Comparison of ENCODE assay signal across 8 mouse cellular contexts in the genomic region with DNA sequence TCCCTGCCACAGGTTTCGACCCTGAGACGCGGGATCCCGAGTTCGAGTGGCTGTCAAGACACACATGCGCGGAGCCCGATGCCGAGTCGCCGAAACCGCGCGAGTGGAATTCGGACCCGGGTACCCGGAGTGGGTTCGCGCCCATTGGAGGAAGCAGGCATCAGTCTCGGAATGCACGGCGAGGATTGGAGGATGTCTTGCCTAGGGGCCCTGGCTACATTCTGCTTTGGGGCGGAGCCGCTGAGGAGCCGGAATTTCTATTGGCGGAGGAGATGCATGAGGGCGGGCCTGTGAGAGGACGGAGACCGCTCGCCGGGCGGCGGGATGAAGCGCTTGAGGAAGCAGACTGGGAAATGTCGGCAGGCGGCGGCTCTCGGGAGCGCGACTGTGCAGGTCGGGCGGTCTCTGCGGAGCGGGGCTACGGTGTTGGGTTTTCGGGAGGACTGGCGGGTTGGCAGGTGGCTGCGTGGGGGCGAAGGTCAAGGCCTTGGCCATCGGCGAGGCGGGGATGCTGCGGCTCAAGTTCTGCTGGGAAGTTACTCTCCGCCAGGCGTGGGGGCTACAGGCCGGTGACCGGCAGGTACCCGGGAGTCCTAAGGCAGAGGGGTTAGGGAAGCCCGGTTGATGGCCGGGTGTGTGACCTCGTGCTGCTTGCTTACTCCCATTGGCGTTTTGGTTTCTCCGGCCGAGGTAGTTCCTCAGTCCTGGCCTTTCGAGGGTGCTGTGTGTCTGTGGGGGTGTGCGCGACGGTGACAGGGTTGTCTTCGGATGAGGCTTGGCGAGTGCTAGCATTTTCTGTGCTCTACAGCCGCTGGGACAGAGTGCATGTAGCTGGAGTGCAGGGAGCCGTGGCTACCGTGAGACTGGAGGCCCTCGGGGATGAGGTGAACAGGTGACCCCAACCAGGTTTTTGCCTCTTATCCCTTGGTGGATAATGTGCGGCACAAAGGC. TPM values are rescaled to one million over a fixed set of nuclear protein-coding genes. Genes with fewer than 3 reads are reported as not detected.
DNase-seq lines count a peak whose midpoint lies in the region; ATAC-seq and TF ChIP-seq lines count a peak whose summit lies in the region.

No protein-coding gene starts in this region.

- ATAC-seq in CD4-positive, CD25-positive, alpha-beta regulatory T cell, adult 4 months = peak; percentile 93
- peak; percentile 99 for ATAC-seq in heart, embryonic 15.5 days (replicated peaks; ENCODE audit: insufficient number of reproducible peaks, insufficient read depth, low FRiP score, low read depth)
- ATAC-seq in liver, embryonic 14.5 days (ENCODE audit: insufficient read depth) = peak; percentile 95
- ATAC-seq in neural tube, embryonic 11.5 days (ENCODE audit: insufficient read depth, low FRiP score, low TSS enrichment) = peak; percentile 100
- ATAC-seq in stomach, postnatal 0 days (ENCODE audit: low FRiP score, low TSS enrichment) = peak; percentile 99

- no peaks in the 10 kb centered on the region for H3K36me3 ChIP-seq in forebrain, embryonic 10.5 days (replicated peaks)
- H3K36me3 ChIP-seq in heart, embryonic 15.5 days = no peaks in the 10 kb centered on the region
- no peaks in the 10 kb centered on the region; the same call in 1 of the 2 replicates for H3K36me3 ChIP-seq in liver, embryonic 14.5 days (replicated peaks; ENCODE audit: control insufficient read depth, insufficient read depth, low read depth)
- H3K36me3 ChIP-seq in neural tube, embryonic 11.5 days (ENCODE audit: control insufficient read depth, insufficient read depth, low read length) = no peaks in the 10 kb centered on the region
- H3K36me3 ChIP-seq in stomach, postnatal 0 days (ENCODE audit: control insufficient read depth, insufficient read depth, low read length) = peaks cover 2% of the 10 kb centered on the region; the same call in 1 of the 2 replicates

- TF ChIP-seq CTCF in liver, embryonic 14.5 days (IDR thresholded peaks at IDR 0.05; ENCODE audit: low read depth) = peak; percentile 31
- TF ChIP-seq CTCF in stomach, postnatal 0 days (IDR thresholded peaks at IDR 0.05; ENCODE audit: low read depth) = no peak; the same call in 1 of the 2 replicates

- peaks cover 34% of the 10 kb centered on the region for H3K4me1 ChIP-seq in forebrain, embryonic 10.5 days
- H3K4me1 ChIP-seq in heart, embryonic 15.5 days (replicated peaks) = peaks cover 31% of the 10 kb centered on the region
- peaks cover 29 to 45% of the 10 kb centered on the region in 2 experiments for H3K4me1 ChIP-seq in liver, embryonic 14.5 days (replicated peaks; ENCODE audit: control insufficient read depth in 2 of 2, insufficient read depth in 2 of 2, low read length in 1 of 2)
- peaks cover 10% of the 10 kb centered on the region for H3K4me1 ChIP-seq in neural tube, embryonic 11.5 days (ENCODE audit: control insufficient read depth, insufficient read depth, low read length)
- H3K4me1 ChIP-seq in stomach, postnatal 0 days (replicated peaks; ENCODE audit: control insufficient read depth, insufficient read depth) = 0 out of 2 replicates have a peak, but pooled peaks cover 2% of the 10 kb centered on the region

- peak overlapping the region; percentile 84 for H3K27ac ChIP-seq in forebrain, embryonic 10.5 days
- peak overlapping the region; percentile 47 for H3K27ac ChIP-seq in heart, embryonic 15.5 days
- H3K27ac ChIP-seq in liver, embryonic 14.5 days = peak overlapping the region; percentile 95
- H3K27ac ChIP-seq in neural tube, embryonic 11.5 days (ENCODE audit: low read depth, low read length) = no peak overlapping the region
- peak overlapping the region; percentile 49; the same call in 1 of the 2 replicates for H3K27ac ChIP-seq in stomach, postnatal 0 days (replicated peaks)

- peak; percentile 97 for DNase-seq in c-Kit-negative CD71-positive TER-119-positive erythroid progenitor cells, embryonic 14.5 days (ENCODE audit: low read depth, low spot score)
- DNase-seq in forebrain, embryonic 10.5 days (ENCODE audit: extremely low spot score, low spot score) = peak; percentile 97
- peak; percentile 99 to 100 for DNase-seq in kidney, postnatal 25 days
- DNase-seq in liver, embryonic 14.5 days (ENCODE audit: low read depth in 3 of 3, low spot score in 3 of 3) = peak; percentile 97 to 98 (median 97)
- peak; percentile 96 for DNase-seq in neural tube, embryonic 11.5 days (ENCODE audit: low spot score)
- peak; percentile 98 for DNase-seq in stomach, postnatal 0 days (ENCODE audit: low spot score)

- under 1% methylated on average over 75 of the region's 75 CpGs for WGBS in forebrain, embryonic 10.5 days
- under 1% methylated on average over 75 of the region's 75 CpGs for WGBS in heart, embryonic 15.5 days
- under 1% methylated on average over 75 of the region's 75 CpGs for WGBS in liver, embryonic 14.5 days (ENCODE audit: insufficient replicate concordance)
- under 1% methylated on average over 75 of the region's 75 CpGs for WGBS in neural tube, embryonic 11.5 days
- under 1% methylated on average over 75 of the region's 75 CpGs for WGBS in stomach, postnatal 0 days

- peak overlapping the region; percentile 77 for H3K9ac ChIP-seq in heart, embryonic 15.5 days
- H3K9ac ChIP-seq in liver, embryonic 14.5 days (replicated peaks) = peak overlapping the region; percentile 84
- peak overlapping the region; percentile 67 for H3K9ac ChIP-seq in neural tube, embryonic 11.5 days (ENCODE audit: low read length)
- H3K9ac ChIP-seq in stomach, postnatal 0 days (ENCODE audit: low read length) = peak overlapping the region; percentile 76

- peak overlapping the region; percentile 97 for H3K4me2 ChIP-seq in heart, embryonic 15.5 days
- H3K4me2 ChIP-seq in liver, embryonic 14.5 days (ENCODE audit: low read depth) = peak overlapping the region; percentile 96
- H3K4me2 ChIP-seq in neural tube, embryonic 11.5 days (ENCODE audit: low read depth) = peak overlapping the region; percentile 97
- peak overlapping the region; percentile 97 for H3K4me2 ChIP-seq in stomach, postnatal 0 days (replicated peaks; ENCODE audit: low read depth)

- H3K9me3 ChIP-seq in forebrain, embryonic 10.5 days = no peaks in the 10 kb centered on the region
- H3K9me3 ChIP-seq in heart, embryonic 15.5 days (replicated peaks) = no peaks in the 10 kb centered on the region
- H3K9me3 ChIP-seq in liver, embryonic 14.5 days (ENCODE audit: control insufficient read depth, low read length) = no peaks in the 10 kb centered on the region
- no peaks in the 10 kb centered on the region for H3K9me3 ChIP-seq in neural tube, embryonic 11.5 days (ENCODE audit: control insufficient read depth, low read length)
- no peaks in the 10 kb centered on the region for H3K9me3 ChIP-seq in stomach, postnatal 0 days (ENCODE audit: control insufficient read depth, low read length)

- TF ChIP-seq EP300 in liver, embryonic 14.5 days (IDR thresholded peaks at IDR 0.05; ENCODE audit: low read depth) = no peak
- TF ChIP-seq EP300 in stomach, postnatal 0 days (optimal IDR thresholded peaks at IDR 0.05) = no peak

- H3K4me3 ChIP-seq in forebrain, embryonic 10.5 days = peak overlapping the region; percentile 75
- H3K4me3 ChIP-seq in heart, embryonic 15.5 days = peak overlapping the region; percentile 92
- peak overlapping the region; percentile 94 to 95 for H3K4me3 ChIP-seq in liver, embryonic 14.5 days (ENCODE audit: insufficient read depth in 1 of 2, low read depth in 2 of 2, low read length in 2 of 2)
- peak overlapping the region; percentile 70 for H3K4me3 ChIP-seq in neural tube, embryonic 11.5 days (ENCODE audit: low read depth, low read length)
- peak overlapping the region; percentile 75 for H3K4me3 ChIP-seq in stomach, postnatal 0 days (ENCODE audit: low read depth, low read length)

- H3K27me3 ChIP-seq in forebrain, embryonic 10.5 days (ENCODE audit: poor library complexity, severe bottlenecking) = peaks cover 17% of the 10 kb centered on the region
- H3K27me3 ChIP-seq in heart, embryonic 15.5 days = no peaks in the 10 kb centered on the region
- H3K27me3 ChIP-seq in liver, embryonic 14.5 days (ENCODE audit: control insufficient read depth, insufficient read depth, low read length) = no peaks in the 10 kb centered on the region
- H3K27me3 ChIP-seq in neural tube, embryonic 11.5 days (ENCODE audit: control insufficient read depth, insufficient read depth, low read length) = no peaks in the 10 kb centered on the region
- H3K27me3 ChIP-seq in stomach, postnatal 0 days (ENCODE audit: control insufficient read depth, insufficient read depth, low read length) = no peaks in the 10 kb centered on the region

RNA-seq across cellular contexts. Expression of gene Inpp5b, which starts 9.9 kb away (rescaled TPM):
- polyA plus RNA-seq in CD4-positive, CD25-positive, alpha-beta regulatory T cell, adult 4 months (2017; shearing (Covaris generic)) = 100 to 1,000 TPM in 1 of 2 experiments, 10 to 100 TPM in 1; 88.0 to 146 TPM
- 28.8 and 29.4 TPM in 2 replicates for polyA plus RNA-seq in forebrain, embryonic 10.5 days (2016; fragmentation: Nextera tagmentation; extraction: Ambion mirVana)
- 13.7 and 15.5 TPM in 2 replicates for polyA plus RNA-seq in heart, embryonic 15.5 days (2015; fragmentation: Nextera tagmentation; extraction: Ambion mirVana)
- polyA plus RNA-seq in liver, embryonic 14.5 days (2012; rRNA removed) = 36.6 and 40.3 TPM in 2 replicates
- polyA plus RNA-seq in liver, embryonic 14.5 days (2014; fragmentation: Nextera tagmentation; extraction: Ambion mirVana) = 36.7 and 40.0 TPM in 2 replicates
- 24.9 and 25.5 TPM in 2 replicates for polyA plus RNA-seq in neural tube, embryonic 11.5 days (2014; fragmentation: Nextera tagmentation; extraction: Ambion mirVana)
- polyA plus RNA-seq in stomach, postnatal 0 days (2015; fragmentation: Nextera tagmentation; extraction: Ambion mirVana) = 23.5 and 24.8 TPM in 2 replicates

RNA-seq across cellular contexts. Expression of gene Sf3a3, which starts 37.0 kb away (rescaled TPM):
- 100 to 1,000 TPM; 104 to 108 TPM for polyA plus RNA-seq in CD4-positive, CD25-positive, alpha-beta regulatory T cell, adult 4 months (2017; shearing (Covaris generic))
- polyA plus RNA-seq in forebrain, embryonic 10.5 days (2016; fragmentation: Nextera tagmentation; extraction: Ambion mirVana) = 260 and 269 TPM in 2 replicates
- 73.6 and 86.5 TPM in 2 replicates for polyA plus RNA-seq in heart, embryonic 15.5 days (2015; fragmentation: Nextera tagmentation; extraction: Ambion mirVana)
- 21.2 and 42.1 TPM in 2 replicates for polyA plus RNA-seq in liver, embryonic 14.5 days (2012; rRNA removed)
- 59.2 and 63.6 TPM in 2 replicates for polyA plus RNA-seq in liver, embryonic 14.5 days (2014; fragmentation: Nextera tagmentation; extraction: Ambion mirVana)
- 196 TPM in 2 replicates for polyA plus RNA-seq in neural tube, embryonic 11.5 days (2014; fragmentation: Nextera tagmentation; extraction: Ambion mirVana)
- 58.7 and 63.5 TPM in 2 replicates for polyA plus RNA-seq in stomach, postnatal 0 days (2015; fragmentation: Nextera tagmentation; extraction: Ambion mirVana)

RNA-seq across cellular contexts. Expression of gene Mtf1, which starts 50.3 kb away (rescaled TPM):
- 10 to 100 TPM; 16.0 to 16.7 TPM for polyA plus RNA-seq in CD4-positive, CD25-positive, alpha-beta regulatory T cell, adult 4 months (2017; shearing (Covaris generic))
- 20.4 and 22.3 TPM in 2 replicates for polyA plus RNA-seq in forebrain, embryonic 10.5 days (2016; fragmentation: Nextera tagmentation; extraction: Ambion mirVana)
- polyA plus RNA-seq in heart, embryonic 15.5 days (2015; fragmentation: Nextera tagmentation; extraction: Ambion mirVana) = 10.1 and 10.6 TPM in 2 replicates
- 4.3 and 7.1 TPM in 2 replicates for polyA plus RNA-seq in liver, embryonic 14.5 days (2012; rRNA removed)
- 10.9 and 15.2 TPM in 2 replicates for polyA plus RNA-seq in liver, embryonic 14.5 days (2014; fragmentation: Nextera tagmentation; extraction: Ambion mirVana)
- 15.3 and 16.0 TPM in 2 replicates for polyA plus RNA-seq in neural tube, embryonic 11.5 days (2014; fragmentation: Nextera tagmentation; extraction: Ambion mirVana)
- 10.6 and 11.6 TPM in 2 replicates for polyA plus RNA-seq in stomach, postnatal 0 days (2015; fragmentation: Nextera tagmentation; extraction: Ambion mirVana)

RNA-seq across cellular contexts. Expression of gene Fhl3, which starts 51.1 kb away (rescaled TPM):
- polyA plus RNA-seq in CD4-positive, CD25-positive, alpha-beta regulatory T cell, adult 4 months (2017; shearing (Covaris generic)) = 10 to 100 TPM in 1 of 2 experiments, 1 to 10 TPM in 1; 6.6 to 11.0 TPM
- polyA plus RNA-seq in forebrain, embryonic 10.5 days (2016; fragmentation: Nextera tagmentation; extraction: Ambion mirVana) = 5.5 and 8.7 TPM in 2 replicates
- 6.2 and 7.5 TPM in 2 replicates for polyA plus RNA-seq in heart, embryonic 15.5 days (2015; fragmentation: Nextera tagmentation; extraction: Ambion mirVana)
- polyA plus RNA-seq in liver, embryonic 14.5 days (2012; rRNA removed) = 2.8 TPM in 2 replicates
- polyA plus RNA-seq in liver, embryonic 14.5 days (2014; fragmentation: Nextera tagmentation; extraction: Ambion mirVana) = 2.7 and 2.9 TPM in 2 replicates
- 6.2 and 6.5 TPM in 2 replicates for polyA plus RNA-seq in neural tube, embryonic 11.5 days (2014; fragmentation: Nextera tagmentation; extraction: Ambion mirVana)
- polyA plus RNA-seq in stomach, postnatal 0 days (2015; fragmentation: Nextera tagmentation; extraction: Ambion mirVana) = 7.4 and 9.0 TPM in 2 replicates

RNA-seq across cellular contexts. Expression of gene Utp11, which starts 58.2 kb away (rescaled TPM):
- 10 to 100 TPM; 83.1 to 87.9 TPM for polyA plus RNA-seq in CD4-positive, CD25-positive, alpha-beta regulatory T cell, adult 4 months (2017; shearing (Covaris generic))
- 63.0 and 65.9 TPM in 2 replicates for polyA plus RNA-seq in forebrain, embryonic 10.5 days (2016; fragmentation: Nextera tagmentation; extraction: Ambion mirVana)
- polyA plus RNA-seq in heart, embryonic 15.5 days (2015; fragmentation: Nextera tagmentation; extraction: Ambion mirVana) = 42.6 and 47.5 TPM in 2 replicates
- polyA plus RNA-seq in liver, embryonic 14.5 days (2012; rRNA removed) = 7.5 and 16.4 TPM in 2 replicates
- polyA plus RNA-seq in liver, embryonic 14.5 days (2014; fragmentation: Nextera tagmentation; extraction: Ambion mirVana) = 20.8 and 22.4 TPM in 2 replicates
- polyA plus RNA-seq in neural tube, embryonic 11.5 days (2014; fragmentation: Nextera tagmentation; extraction: Ambion mirVana) = 54.0 and 56.7 TPM in 2 replicates
- 105 TPM in 2 replicates for polyA plus RNA-seq in stomach, postnatal 0 days (2015; fragmentation: Nextera tagmentation; extraction: Ambion mirVana)
